Mouse (Mus musculus) forebrain, embryonic 11.5 days (tissue): ENCODE measurements at regions not wholly inside any gene's neighbourhood (a gene's known extent, or its start where the extent isn't known, plus 50 kb on each side); places are given as distances from the start of the nearest gene placed in this dataset.

Experiments
- ATAC-seq: fragments of 200-750 bp; cut with Nextera tagmentation; replicated peaks from 2 replicates; pipeline ENCODE4 v1.8.0; 2017; ENCODE audit warnings: moderate TSS enrichment; ENCODE audit not compliant: low FRiP score
- DNase-seq: peaks from one replicate; pipeline ENCODE4 v3.0.0-alpha.2; 2017; ENCODE audit warnings: low spot score
- H3K27ac ChIP-seq: fragments of 300-500 bp; sonication (generic); 2 replicates; pipeline ENCODE4 v1.5.1; 2014; ENCODE audit warnings: low read depth, low read length
- H3K27me3 ChIP-seq: fragments of 300-500 bp; sonication (generic); 2 replicates; pipeline ENCODE4 v1.6.1; 2014; ENCODE audit warnings: mild to moderate bottlenecking, low read length, mixed read lengths; ENCODE audit not compliant: control insufficient read depth, insufficient read depth
- H3K36me3 ChIP-seq: fragments of 300-500 bp; sonication (generic); 2 replicates; pipeline ENCODE4 v1.6.1; 2014; ENCODE audit warnings: mild to moderate bottlenecking, low read length, moderate library complexity, mixed read lengths; ENCODE audit not compliant: control insufficient read depth, insufficient read depth
- H3K4me1 ChIP-seq: fragments of 300-500 bp; sonication (generic); replicated peaks from 2 replicates; pipeline ENCODE4 v1.6.1; 2014; ENCODE audit warnings: low read length, mixed read lengths; ENCODE audit not compliant: control insufficient read depth, insufficient read depth
- H3K4me2 ChIP-seq: fragments of 300-500 bp; sonication (generic); 2 replicates; pipeline ENCODE4 v1.6.1; 2014; ENCODE audit warnings: low read depth, mild to moderate bottlenecking, low read length, moderate library complexity, mixed read lengths; ENCODE audit not compliant: severe bottlenecking
- H3K4me3 ChIP-seq: fragments of 300-500 bp; sonication (generic); 2 replicates; pipeline ENCODE4 v1.5.1; 2014; ENCODE audit warnings: low read depth, low read length
- H3K9ac ChIP-seq: fragments of 300-500 bp; sonication (generic); 2 replicates; pipeline ENCODE4 v1.6.1; 2014; ENCODE audit warnings: low read length
- H3K9me3 ChIP-seq: fragments of 300-500 bp; sonication (generic); 2 replicates; pipeline ENCODE4 v1.6.1; 2016; ENCODE audit warnings: low read length, mixed read lengths; ENCODE audit not compliant: control insufficient read depth
- WGBS: fragments of 180-500 bp; shearing (Covaris S2); extraction: QIAGEN DNeasy Blood & Tissue Kit; methylation state at CpG from one replicate; pipeline ENCODE4 v1.1.7; 2014; 5-methylcytosine and 5-hydroxymethylcytosine counted together

GRCm38 (mm10) chr14:118366522-118366921 lies 99.8 kb downstream of the Gm9376 start:
- DNase-seq, result no peak
- Histone ChIP-seq H3K4me1 (peaks cover 11% of the 10 kb centered on the region), H3K4me3 (no peak overlapping the region), H3K4me2 (no peak overlapping the region), H3K27ac (0 out of 2 replicates have a peak overlapping the region, but pooled peaks have one; percentile 20), H3K36me3 (no peaks in the 10 kb centered on the region), H3K27me3 (no peaks in the 10 kb centered on the region; the same call in 1 of the 2 replicates), H3K9ac (no peak overlapping the region), H3K9me3 (no peaks in the 10 kb centered on the region)
- 29% methylated on average over 4 of the region's 4 CpGs for WGBS
- peak; percentile 62 for ATAC-seq

- Histone ChIP-seq H3K9ac (no peak overlapping the region), H3K27ac (no peak overlapping the region), H3K4me1 (peaks cover 11% of the 10 kb centered on the region), H3K9me3 (no peaks in the 10 kb centered on the region), H3K36me3 (no peaks in the 10 kb centered on the region), H3K4me3 (no peak overlapping the region), H3K4me2 (peak overlapping the region; percentile 31), H3K27me3 (no peaks in the 10 kb centered on the region; the same call in 1 of the 2 replicates)
- ATAC-seq (peak; percentile 59), DNase-seq (peak; percentile 63)
- 8% methylated on average over 9 of the region's 9 CpGs for WGBS
Measured at GRCm38 (mm10) chr14:118368619-118369431, 102.1 kb downstream of the Gm9376 start.

GRCm38 (mm10) chr14:118371336-118371735 lies 104.6 kb downstream of the Gm9376 start:
- no peaks in the 10 kb centered on the region; the same call in 1 of the 2 replicates for H3K27me3 ChIP-seq
- no peak for ATAC-seq

GRCm38 (mm10) chr14:118374819-118375520 lies 108.2 kb downstream of the Gm9376 start:
- DNase-seq, result no peak
- Histone ChIP-seq H3K27me3 (no peaks in the 10 kb centered on the region; the same call in 1 of the 2 replicates), H3K27ac (no peak overlapping the region), H3K4me1 (no peaks in the 10 kb centered on the region; the same call in 1 of the 2 replicates), H3K36me3 (no peaks in the 10 kb centered on the region), H3K9ac (no peak overlapping the region), H3K4me3 (no peak overlapping the region), H3K4me2 (no peak overlapping the region), H3K9me3 (no peaks in the 10 kb centered on the region)
- 78% methylated on average over 10 of the region's 10 CpGs for WGBS
- ATAC-seq, result no peak

More at GRCm38 (mm10) chr14:118371336-118371735, 104.6 kb downstream of the Gm9376 start:
- no peak overlapping the region for H3K27ac ChIP-seq
- H3K9ac ChIP-seq, result no peak overlapping the region
- H3K9me3 ChIP-seq, result no peaks in the 10 kb centered on the region
- 96% methylated on average over 15 of the region's 15 CpGs for WGBS
- H3K36me3 ChIP-seq, result no peaks in the 10 kb centered on the region
- DNase-seq, result no peak
- H3K4me2 ChIP-seq, result no peak overlapping the region
- no peak overlapping the region for H3K4me3 ChIP-seq
- H3K4me1 ChIP-seq, result peaks cover 11% of the 10 kb centered on the region

- Histone ChIP-seq H3K4me3 (no peak overlapping the region), H3K9me3 (no peaks in the 10 kb centered on the region), H3K27ac (no peak overlapping the region), H3K4me2 (no peak overlapping the region), H3K27me3 (no peaks in the 10 kb centered on the region; the same call in 1 of the 2 replicates), H3K9ac (no peak overlapping the region), H3K4me1 (no peaks in the 10 kb centered on the region; the same call in 1 of the 2 replicates), H3K36me3 (no peaks in the 10 kb centered on the region)
- ATAC-seq (no peak), DNase-seq (no peak)
- 97% methylated on average over 12 of the region's 12 CpGs for WGBS
Measured at GRCm38 (mm10) chr14:118375641-118376040, 108.9 kb downstream of the Gm9376 start.

GRCm38 (mm10) chr14:118379624-118380023 lies 112.9 kb downstream of the Gm9376 start:
- 24% methylated on average over 8 of the region's 8 CpGs for WGBS
- ATAC-seq (peak; percentile 40; the same call in 1 of the 2 replicates), DNase-seq (no peak)
- Histone ChIP-seq H3K4me2 (no peak overlapping the region), H3K9me3 (no peaks in the 10 kb centered on the region), H3K27ac (no peak overlapping the region), H3K27me3 (no peaks in the 10 kb centered on the region), H3K9ac (no peak overlapping the region), H3K4me3 (no peak overlapping the region), H3K36me3 (no peaks in the 10 kb centered on the region), H3K4me1 (no peaks in the 10 kb centered on the region; the same call in 1 of the 2 replicates)

- H3K4me3 ChIP-seq, result no peak overlapping the region
- ATAC-seq, result 0 out of 2 replicates have a peak, but pooled peaks have one; percentile 24
Measured at GRCm38 (mm10) chr14:118385529-118385932, 118.8 kb downstream of the Gm9376 start.

GRCm38 (mm10) chr14:118388061-118388460 lies 121.3 kb downstream of the Gm9376 start:
- Histone ChIP-seq H3K27ac (no peak overlapping the region), H3K27me3 (no peaks in the 10 kb centered on the region), H3K4me2 (no peak overlapping the region), H3K9ac (no peak overlapping the region), H3K9me3 (no peaks in the 10 kb centered on the region), H3K4me1 (no peaks in the 10 kb centered on the region), H3K36me3 (no peaks in the 10 kb centered on the region), H3K4me3 (no peak overlapping the region)
- DNase-seq, result no peak
- no peak for ATAC-seq
- 92% methylated on average over 15 of the region's 15 CpGs for WGBS

More at GRCm38 (mm10) chr14:118385529-118385932, 118.8 kb downstream of the Gm9376 start:
- Histone ChIP-seq H3K27me3 (no peaks in the 10 kb centered on the region), H3K27ac (no peak overlapping the region), H3K9ac (no peak overlapping the region), H3K4me1 (no peaks in the 10 kb centered on the region), H3K4me2 (no peak overlapping the region), H3K9me3 (no peaks in the 10 kb centered on the region), H3K36me3 (no peaks in the 10 kb centered on the region)
- DNase-seq, result no peak
- 25% methylated on average over 7 of the region's 7 CpGs for WGBS
